Mouse (Mus musculus) right cerebral cortex, adult 18-20 months (tissue): ENCODE data around the gene Ly6g6e.
"Not testable (repeated sequence)": the region's sequence is repeated elsewhere in the genome, so short reads cannot be mapped to it uniquely, and the experiment has no call there.

Experiments
- DNase-seq: peaks from one replicate; pipeline ENCODE4 v3.0.0; 2022; ENCODE audit warnings: mixed read lengths

The Ly6g6e gene

DNA sequence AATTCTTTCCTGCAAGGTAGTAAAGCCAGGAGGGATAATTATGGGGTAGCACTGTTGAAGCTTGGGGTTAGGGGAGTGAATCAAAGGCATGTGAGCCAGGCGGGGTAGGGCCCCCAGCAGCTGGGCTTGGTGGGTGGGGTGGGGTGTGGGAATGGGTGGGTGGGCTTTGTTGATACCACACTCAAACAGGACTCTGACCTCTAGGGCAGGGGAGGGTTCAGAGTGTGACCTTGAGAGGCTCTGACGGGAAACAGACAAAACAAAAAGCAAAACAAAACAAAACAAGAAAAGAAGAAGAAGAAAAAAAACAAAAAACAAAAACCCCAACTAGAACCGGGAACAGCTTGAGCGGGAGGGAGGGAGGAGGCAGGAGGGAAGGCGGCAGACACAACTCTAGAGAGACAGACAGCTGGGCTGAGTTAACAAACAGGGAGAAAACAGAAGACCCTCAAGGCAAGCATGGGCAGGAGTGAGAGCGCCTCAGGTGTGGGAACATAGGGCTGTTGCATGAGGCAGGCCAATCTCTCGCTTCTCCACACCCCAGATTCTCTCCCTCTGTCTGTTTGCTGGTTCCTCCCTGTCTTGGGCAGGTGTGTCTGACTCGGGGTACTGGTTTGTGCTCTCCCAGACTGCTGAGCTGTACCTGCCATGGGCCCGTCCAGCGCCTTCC, at the start of gene Ly6g6e:
Ly6g6e (plus strand) TSS at position 396 of the 670 bp plus-strand sequence.
- no peak for DNase-seq

DNA sequence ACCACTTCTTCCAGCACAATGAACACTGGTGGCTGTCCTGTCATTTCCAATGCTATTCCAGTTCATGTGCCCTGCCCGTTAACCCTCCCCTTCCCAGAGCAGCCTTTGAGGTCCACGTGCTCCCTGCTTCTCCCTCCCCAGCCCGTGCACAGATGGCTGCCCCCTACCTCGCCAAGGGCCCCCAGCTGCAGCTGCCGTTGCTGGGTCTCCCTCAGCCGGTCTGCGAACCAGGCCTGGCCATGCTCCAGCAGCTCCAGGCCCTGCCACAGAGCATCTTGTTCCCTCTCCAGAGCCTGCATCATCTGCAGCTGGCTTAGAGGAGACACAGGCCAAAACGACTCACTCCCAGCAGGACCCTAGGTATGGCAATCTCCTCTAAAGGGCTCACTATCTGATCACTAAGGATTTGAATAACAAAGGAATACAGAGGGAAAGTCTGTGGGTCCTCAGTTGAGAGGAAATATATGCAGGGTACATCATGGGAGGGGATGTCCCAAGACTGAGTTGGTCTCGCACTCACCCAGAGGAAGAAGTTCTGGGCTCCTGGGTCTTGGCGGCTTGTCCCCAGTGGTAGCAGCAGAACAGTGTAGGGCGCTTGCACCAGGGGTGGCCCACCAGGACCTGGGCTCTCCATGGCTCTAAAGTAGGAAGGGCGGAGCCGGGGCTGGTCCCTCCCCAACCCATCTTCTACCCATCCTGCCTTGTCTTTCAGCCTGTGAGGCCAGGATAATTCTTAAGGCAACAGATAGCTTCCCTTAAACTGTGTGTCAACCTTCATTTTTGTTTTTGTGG, 49.2 kb upstream of the Ly6g6e start, which contains the start of gene Sapcd1:
Sapcd1 (minus strand) TSS at position 740 of the 792 bp plus-strand sequence.
- peak; percentile 46 for DNase-seq

DNA sequence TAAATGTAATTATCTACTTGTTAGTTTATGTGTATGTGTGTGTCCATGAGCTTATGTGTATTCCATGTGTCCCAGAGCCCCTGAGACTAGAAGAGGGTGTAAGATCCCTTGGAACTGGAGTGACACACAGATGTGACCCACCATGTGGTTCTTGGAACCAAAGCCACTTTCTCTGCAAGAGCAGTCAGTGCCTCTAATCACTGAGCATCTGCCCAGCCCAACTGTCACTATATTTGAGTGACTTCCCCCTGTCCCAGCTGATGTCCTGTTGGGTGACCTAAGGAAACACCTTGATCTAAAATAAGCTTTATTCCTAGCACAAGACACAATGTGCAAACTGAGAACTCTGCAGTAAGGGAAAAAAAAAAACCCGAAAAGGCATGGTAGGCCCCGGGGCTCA, 48.4 kb upstream of the Ly6g6e start:
- DNase-seq = no peak

DNA sequence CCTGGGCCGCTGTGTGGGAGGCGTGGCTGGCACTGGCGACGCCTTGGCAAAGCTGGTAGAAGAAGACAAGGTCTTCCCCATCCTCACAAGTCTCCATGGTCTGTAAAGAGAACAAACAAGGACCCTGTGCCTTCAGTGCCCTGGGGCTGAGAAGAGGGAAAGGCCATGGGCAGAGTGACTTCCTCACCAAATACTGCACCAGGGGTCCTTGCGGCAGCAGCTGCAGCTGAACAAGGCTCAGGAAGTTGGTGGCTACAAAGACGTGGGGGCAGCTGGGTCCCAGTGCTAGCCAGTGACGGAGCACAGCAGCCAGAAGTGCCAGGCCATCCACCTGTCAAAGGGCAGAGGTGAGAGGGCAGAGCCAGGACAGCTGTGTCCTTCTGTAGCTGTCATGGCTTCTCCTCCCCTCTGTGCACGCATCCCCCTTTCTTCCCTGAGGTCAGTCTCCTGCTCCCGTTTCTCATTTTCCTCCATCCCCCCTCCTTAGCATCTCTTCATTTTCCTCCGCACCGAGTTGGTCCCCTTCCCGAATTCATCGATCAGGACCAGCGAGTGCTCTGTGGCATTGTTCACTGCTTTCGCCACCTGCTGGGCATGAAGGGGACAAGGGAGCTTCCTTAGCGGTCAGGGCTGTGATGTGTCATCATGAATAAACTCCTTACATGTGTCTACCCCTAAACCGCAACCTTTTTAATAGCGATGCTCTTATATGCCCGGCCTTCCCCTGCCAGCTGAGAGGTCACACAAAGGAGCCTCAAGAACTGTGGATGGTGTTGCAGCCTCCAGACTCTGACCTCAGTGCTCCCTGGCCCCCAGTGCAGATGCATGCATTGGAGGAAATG, 46.8 kb upstream of the Ly6g6e start:
- DNase-seq = no peak

DNA sequence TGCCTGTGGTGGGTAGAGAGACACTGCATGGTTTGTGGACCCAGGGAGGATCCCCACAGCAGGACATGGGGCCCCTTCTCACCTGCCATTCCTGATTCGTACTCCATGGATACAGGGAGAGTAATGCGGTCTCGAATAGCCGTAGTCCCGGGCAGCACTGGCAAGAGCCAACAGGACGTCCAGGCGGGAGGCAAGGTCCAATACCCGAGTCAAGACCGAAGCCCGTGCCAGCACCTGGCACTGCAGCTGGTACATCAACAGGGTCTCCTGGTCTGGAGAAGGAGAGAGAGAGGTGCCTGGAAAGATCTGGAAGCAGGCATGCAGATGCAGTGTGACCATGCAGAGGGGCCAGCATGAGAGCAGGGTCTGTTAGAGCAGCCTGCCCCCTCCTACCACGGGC, 45.4 kb upstream of the Ly6g6e start:
- DNase-seq = no peak

DNA sequence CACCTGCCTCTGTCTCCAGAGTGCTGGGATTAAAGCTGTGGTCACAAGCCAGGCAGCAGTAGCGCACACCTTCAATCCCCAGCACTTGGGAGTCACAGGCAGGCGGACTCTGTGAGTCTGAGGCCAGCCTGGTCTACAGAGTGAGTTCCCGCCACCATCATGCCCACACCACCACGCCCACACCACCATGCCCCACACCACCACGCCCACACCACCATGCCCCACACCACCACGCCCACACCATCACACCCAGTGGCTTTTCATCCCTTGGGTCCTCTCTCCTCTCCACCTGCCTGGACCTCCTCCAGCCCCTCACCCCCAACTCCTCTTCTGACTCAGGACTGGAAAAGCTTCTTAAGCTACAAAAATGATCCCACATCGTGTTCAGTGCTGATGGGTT, 44.8 kb upstream of the Ly6g6e start:
- DNase-seq = no peak

DNA sequence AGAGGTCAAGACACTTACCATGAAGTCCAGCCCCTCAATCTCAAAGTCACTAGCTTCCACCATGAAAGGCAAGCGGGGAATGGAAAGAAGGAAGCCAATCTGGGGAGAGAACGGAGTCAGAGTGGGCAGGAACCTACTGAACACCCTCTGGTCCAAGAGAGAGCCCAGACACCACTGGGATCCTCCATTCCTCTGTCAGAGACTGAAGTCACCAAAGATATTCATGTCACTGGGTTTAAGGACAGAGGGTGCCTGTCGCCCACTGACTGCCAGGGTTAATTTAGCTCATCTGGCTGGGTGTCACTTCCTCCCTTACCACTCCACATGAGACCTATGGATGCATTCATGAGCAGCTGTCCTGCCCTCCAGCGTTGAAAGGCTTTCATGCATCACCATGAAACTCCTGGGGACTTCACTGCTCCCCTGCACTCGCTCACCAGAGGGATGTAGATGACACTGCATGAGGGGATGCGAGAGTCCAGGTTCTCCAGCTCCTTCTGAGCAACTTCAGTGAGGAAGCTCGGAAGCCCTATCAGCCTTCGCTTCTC, 44.3 kb upstream of the Ly6g6e start:
- DNase-seq = no peak

DNA sequence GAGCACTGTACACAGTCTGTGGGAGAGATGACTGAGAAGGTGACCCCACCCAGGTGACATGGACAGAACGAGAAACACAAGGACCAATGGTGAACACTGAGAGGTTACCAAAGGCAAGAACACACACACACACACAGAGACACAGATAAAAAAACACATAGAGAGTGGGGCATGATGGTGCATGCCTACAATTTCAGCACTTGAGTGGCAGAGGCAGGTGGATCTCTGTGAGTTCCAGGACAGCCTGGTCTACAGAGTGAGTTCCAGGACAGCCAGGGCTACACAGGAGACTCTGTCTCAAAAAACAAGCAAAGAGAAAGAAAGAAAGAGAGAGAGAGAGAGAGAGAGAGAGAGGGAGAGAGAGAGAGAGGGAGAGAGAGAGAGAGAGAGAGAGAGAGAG, 43.0 kb upstream of the Ly6g6e start:
- DNase-seq = not testable (repeated sequence)

DNA sequence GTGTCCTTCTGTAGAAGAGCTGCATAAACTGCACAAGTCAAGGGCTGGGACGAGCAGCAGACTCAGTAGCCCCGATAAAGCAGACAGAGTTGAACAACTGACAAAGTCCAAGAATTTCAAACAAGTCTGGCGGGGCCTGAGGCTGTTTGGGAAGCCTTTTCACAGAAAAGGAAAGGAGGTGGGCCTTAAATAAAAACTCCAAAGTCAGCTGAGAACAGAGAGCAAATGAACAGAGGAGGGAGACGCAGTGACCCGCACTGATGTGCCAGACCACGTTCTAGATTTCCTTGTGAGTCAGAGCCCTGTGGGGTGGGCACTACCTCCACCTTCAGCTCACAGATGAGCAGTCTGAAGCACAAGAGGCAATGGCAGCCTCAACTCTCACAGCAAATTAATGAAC, 41.8 kb upstream of the Ly6g6e start:
- DNase-seq = no peak

DNA sequence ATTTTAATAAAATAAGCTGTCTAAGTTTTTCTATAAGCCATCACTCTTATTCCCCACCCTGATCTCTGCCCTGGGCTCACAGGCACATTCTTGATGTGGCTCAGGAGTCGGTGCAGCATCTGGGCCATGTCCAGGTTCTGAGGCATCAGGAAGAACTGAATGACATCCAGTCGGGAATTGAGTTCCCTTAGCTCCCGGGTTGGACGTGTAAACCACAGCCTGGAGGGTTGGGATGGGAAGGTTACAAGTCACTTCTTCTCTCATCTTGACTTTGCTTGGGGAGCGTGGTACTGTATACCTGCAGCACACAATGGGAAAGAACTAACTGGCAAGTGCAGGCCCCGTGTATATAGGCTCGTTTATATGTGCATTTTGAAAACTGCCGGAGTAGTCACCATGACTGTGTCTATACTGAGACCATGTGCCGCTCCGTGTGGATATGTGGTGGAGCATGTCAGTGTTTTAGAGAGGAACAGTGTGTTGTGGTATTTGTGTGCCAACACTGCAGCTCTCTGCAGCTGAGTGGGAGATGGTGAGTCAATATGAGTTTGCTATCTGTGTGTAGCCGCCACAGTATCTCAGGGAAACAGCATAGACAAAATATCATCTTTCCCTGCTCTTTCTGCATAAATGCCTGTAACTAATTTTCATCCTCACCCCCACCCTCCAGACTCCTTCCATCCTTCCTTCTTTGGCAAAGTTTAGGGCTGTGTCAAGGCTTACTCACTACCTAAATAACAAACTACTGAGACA, 37.4 kb upstream of the Ly6g6e start:
- peak; percentile 55 for DNase-seq

DNA sequence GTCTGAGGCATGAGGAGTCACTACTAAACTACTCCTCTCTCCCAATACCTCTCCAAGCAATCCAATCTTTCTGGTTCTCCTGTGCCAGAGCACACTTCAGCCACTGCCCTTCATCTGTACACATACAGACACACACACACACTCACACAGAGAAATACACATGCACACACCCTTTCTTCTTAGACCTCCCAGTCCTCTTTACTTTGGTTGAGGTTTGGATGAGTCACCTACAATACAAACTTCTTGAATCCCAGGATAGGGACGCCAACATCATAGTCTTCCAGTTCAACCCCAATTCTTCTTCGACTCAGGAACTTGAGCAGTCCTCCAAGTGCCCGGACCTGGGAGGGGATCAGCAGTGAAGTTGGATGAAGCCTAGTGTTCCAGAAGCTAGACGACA, 32.9 kb upstream of the Ly6g6e start:
- no peak for DNase-seq

DNA sequence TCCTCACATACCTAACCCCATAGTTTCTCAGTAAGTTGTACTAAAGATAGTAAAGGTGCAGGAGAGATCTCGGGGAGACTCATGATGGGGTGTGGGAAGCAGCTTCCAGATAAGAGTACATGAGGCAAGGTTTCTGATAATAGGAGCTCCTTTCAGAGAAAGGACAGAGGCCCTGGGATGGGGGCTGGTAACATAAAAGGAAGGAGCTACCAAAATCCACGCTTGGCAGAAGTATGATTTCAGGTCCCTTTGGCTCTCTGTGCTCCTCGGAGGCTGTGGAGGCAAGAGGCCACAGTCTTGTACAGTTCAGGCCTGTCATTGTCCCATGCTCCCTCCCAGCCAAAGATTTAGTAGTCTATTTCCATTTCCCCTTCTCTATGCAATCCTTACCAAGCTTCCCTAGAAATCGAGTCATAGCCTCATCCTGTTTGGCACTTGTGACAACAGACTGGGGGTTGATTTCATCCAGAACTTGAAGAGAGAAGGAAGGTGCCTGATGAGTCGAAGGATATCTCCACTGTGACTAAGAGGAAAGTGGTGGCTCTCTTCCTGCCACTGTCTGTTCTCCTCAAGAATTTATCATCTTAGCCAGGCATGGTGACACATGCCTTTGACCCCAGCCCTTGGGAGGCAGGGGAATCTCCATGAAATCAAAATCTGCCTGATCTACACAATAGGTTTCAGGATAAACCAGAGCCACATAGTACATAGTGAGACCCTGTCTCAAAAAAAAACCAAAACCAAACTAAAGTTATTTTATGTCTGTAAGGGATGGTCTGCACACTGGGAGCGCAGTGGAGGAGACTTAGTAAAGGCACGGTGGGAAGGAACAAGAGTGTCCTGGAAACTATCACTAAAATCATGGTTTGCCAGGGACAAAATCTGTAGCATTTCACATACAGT, 31.5 kb upstream of the Ly6g6e start:
- no peak for DNase-seq

DNA sequence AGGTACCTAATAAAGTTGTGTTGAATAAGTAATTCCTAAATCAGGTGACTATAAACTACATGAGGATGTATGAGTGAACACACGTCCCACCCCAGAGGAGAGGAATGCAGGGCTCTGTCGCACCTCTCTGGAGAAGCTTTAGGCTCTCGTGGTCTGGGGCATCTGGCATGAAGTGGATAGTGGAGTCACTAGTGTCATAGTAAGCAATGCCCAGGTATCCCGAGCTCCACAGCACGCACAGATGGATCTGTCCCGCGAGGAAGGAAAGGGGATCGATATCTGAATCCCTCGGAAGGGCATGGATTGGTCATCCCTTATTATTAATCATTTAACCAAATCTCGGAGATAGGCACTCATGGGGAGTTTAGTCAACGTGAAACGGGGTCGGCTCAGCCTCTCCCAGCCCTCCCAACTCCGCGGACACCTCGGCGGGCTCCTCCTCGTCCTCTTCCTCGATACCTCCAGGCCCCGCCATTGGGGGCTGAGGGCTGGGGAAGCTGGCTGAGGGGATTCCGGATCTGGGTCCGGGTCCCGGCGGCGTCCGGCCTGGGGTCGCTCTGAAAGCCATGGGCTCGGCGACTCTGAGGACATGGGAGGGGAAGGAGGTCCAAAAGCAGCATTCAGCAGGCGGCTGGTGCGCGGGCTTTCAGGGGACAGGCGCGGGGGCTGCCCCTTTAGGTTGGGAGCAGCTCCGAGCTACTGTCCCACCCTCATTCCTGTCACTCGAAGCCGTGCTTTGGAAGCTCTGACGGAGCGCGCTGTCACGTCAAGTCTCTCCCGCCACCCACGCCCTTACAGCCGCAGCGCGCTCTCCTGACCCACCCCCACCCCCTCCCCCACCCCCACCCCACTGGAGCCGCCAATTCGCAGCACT, 30.7 kb upstream of the Ly6g6e start:
- DNase-seq = no peak

DNA sequence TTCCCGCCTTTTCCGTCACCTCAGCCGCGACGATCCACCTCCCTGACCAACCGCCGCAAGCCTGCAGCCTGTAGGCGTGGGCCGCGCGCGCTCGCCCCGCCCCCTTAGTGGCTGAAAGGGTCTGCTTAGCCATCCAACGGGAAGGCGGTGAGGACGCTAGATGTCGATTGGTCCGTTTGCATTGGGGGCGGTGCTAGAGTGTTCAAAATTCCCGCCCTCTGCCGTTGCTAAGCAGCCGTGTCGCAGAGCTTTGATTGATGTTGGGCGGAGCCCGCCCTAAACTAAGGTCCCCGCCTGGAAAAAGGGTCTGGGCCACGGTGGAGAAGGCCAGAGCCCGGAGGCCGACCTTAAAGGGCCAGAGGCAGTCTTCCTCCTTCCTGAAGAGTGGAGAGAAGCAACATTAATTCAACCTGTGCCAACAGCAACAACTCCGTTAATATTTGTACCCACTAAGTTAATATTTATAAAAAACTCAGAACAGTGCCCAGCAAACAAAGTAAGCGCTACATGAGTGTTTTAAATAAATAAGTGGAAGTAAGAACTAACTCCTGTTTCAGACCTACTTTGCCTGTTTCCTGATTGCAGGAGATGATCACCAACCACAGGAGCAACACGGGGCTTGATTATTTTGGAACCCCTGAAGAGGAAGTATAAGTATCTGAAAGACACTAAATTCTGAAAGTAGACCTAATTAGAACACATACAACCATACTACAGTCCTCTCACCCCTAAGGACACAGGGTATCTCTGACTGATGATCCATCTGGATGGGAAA, 29.8 kb upstream of the Ly6g6e start, which contains the start of gene Msh5:
Msh5 (minus strand) TSS at position 65 of the 775 bp plus-strand sequence.
- DNase-seq = peak; percentile 91

DNA sequence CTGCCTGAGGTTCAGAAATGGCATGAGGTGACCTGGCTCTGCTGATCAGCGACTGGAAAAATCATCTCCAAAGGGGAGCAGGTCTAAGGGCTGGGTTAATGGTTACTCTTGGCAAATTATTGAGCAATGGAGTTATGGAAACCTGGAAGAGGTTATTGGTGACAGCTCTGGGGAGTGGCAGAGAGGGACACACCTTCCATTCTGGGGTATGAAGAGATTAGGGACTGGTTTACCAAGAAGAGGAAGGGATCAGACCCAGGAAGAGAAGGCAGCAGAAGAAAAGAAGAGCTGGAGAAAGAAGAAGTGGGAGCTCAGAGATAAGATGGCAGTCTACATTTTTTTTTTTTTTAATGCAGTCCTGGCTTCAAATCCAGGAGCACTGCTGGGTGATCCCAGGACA, 29.0 kb upstream of the Ly6g6e start:
- no peak for DNase-seq

DNA sequence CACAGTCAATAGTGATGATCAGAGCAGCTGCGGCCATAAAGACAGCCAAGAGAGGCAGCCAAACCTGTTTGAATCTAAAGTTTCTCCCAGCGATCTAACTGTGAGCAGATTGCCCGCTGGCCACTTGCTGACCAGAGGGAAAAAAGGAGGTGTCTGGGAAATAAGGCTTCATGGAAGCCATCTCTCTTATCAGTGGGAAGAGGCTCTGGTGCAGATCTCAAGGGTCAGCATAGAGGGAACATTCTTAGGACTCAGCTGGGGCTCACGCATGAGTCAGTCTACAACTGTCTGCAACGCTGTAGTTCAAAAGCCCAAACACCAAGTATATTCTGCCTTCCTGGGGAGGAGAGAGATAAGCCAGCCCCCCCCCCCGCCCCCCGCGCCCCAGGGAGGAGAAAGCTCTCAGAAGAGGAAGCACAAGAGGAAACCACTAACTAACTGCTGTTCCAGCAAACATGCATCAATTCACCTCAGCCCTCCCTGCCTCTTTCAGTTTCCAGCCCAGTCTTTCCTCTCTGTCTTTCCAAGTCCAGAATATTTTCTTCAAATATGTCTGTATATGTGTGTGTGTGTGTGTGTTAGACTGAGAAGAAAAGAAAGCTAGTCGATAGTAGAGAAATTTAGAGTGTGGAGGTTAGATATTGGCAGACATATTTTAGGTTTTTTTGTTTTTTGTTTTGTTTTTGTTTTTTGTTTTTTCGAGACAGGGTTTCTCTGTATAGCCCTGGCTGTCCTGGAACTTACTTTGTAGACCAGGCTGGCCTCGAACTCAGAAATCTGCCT, 28.4 kb upstream of the Ly6g6e start:
- no peak for DNase-seq

DNA sequence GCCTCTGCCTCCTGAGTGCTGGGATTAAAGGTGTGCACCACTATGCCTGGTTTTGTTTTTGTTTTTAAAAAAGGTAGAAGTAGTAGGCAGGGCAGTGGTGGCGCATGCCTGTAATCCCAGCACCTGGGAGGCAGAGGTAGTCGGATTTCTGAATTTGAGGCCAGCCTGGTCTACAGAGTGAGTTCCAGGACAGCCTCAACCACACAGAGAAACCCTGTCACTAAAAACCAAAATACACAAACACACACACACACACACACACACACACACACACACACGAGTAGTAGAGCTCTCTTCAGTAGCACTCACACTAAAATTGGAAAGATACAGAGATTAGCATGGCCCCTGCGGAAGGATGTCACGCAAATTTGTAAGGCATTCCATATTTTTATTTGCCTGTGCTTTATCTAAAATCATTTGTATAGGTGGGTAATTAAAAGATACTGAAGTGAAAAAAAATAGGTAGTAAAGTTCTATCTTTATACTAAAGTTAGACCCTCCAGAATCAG, 27.7 kb upstream of the Ly6g6e start:
- DNase-seq = no peak

DNA sequence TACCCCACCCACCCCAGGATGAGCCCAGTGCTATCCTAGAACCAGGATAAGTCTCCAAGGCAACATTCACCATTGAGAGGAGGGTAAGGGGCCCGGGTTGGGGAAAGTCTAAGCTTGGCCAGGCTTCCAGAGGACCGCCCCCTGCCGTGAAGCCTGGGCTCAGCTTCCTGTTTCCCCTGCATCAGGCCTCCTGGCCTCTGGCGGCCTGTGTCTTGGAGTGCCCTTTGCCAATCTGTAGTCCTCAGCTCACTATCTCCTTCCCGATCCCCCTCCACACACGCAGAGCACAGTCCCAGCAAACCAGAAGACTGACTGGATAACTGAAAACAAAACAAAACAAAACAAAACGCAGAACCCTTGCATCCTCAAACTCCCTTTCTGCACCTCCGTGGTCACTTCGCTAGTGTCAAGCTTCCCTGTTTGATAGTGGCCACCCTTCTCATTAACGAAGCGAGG, 27.1 kb upstream of the Ly6g6e start, which contains the start of gene Clic1:
Clic1 (plus strand) TSS at position 406 of the 456 bp plus-strand sequence.
- no peak for DNase-seq
